Mouse (Mus musculus) left cerebral cortex, adult 6 months (tissue): Measurements from ENCODE around the gene Wdr83os. TPM values are rescaled to one million over a fixed set of nuclear protein-coding genes. Genes with fewer than 3 reads are reported as not detected.

Experiments
- long read RNA-seq, 2 experiments: library from polyadenylated mRNA; unstranded; transcript quantifications; one replicate each; pipeline ENCODE4 v2.0.0; 2019 to 2020
- polyA plus RNA-seq: library from polyadenylated mRNA; unstranded; fragments of <200 nt; fragmentation: Nextera tagmentation; gene quantifications from 2 replicates; pipeline ENCODE4 v1.2.3, GENCODE M21; 2021

Gene Wdr83os
- polyA plus RNA-seq, result 114 and 122 TPM in 2 replicates
- long read RNA-seq, experiment 1, transcript Wdr83os-203 (3 exons, 798 nt), result minor isoform, 5 of 21 reads
- long read RNA-seq, experiment 1, transcript Wdr83os-201 (4 exons, 922 nt), result major isoform, 11 of 21 reads
- long read RNA-seq, experiment 1, partial matches to known transcripts, result 1 of 21 reads
- long read RNA-seq, experiment 1, other reads (novel, unspliced or antisense), result 4 of 21 reads
- long read RNA-seq, experiment 2, transcript Wdr83os-203 (3 exons, 798 nt), result minor isoform, 37 of 122 reads
- long read RNA-seq, experiment 2, transcript Wdr83os-201 (4 exons, 922 nt), result major isoform, 74 of 122 reads
- long read RNA-seq, experiment 2, partial matches to known transcripts, result 7 of 122 reads
- long read RNA-seq, experiment 2, other reads (novel, unspliced or antisense), result 3 of 122 reads

GRCm38 (mm10) chr8:85080532-85081215 lies at the start of gene Wdr83os:
Wdr83os (plus strand) TSS chr8:85080740.

GRCm38 (mm10) chr8:85036718-85037365 lies 43.7 kb upstream of the Wdr83os start, which contains the start of gene Tnpo2:
Tnpo2 (plus strand) TSS chr8:85036915.

GRCm38 (mm10) chr8:85059879-85060616 lies 20.5 kb upstream of the Wdr83os start, which contains the start of gene Fbxw9:
Fbxw9 (plus strand) TSS chr8:85060055.

GRCm38 (mm10) chr8:85067982-85068381 lies 12.6 kb upstream of the Wdr83os start, which contains the start of gene Gm5741:
Gm5741 (minus strand) TSS chr8:85067982.

GRCm38 (mm10) chr8:85071514-85072281 lies 8.8 kb upstream of the Wdr83os start, which contains the start of gene Dhps:
Dhps (plus strand) TSS chr8:85071757.

GRCm38 (mm10) chr8:85081216-85081555 lies 646 bp downstream of the Wdr83os start, which contains the start of gene Wdr83:
Wdr83 (minus strand) TSS chr8:85081306.

GRCm38 (mm10) chr8:85083108-85083813 lies 2.7 kb downstream of the Wdr83os start, which contains the start of gene Man2b1:
Man2b1 (plus strand) TSS chr8:85083270.

GRCm38 (mm10) chr8:85122995-85123394 lies 42.5 kb downstream of the Wdr83os start, which contains the start of gene Zfp791:
Zfp791 (minus strand) TSS chr8:85123095.

Other genes starting within 250 kb of the Wdr83os start
- 46.3 and 55.1 TPM in 2 replicates for gene Gadd45gip1, start 249.2 kb upstream of the Wdr83os start, polyA plus RNA-seq
- 149 and 190 TPM in 2 replicates for gene Rad23a, start 240.1 kb upstream of the Wdr83os start, polyA plus RNA-seq
- 138 and 151 TPM in 2 replicates for gene Calr, start 233.8 kb upstream of the Wdr83os start, polyA plus RNA-seq
- gene Farsa, start 223.8 kb upstream of the Wdr83os start, polyA plus RNA-seq, result 20.6 and 22.2 TPM in 2 replicates
- gene Syce2, start 208.6 kb upstream of the Wdr83os start, polyA plus RNA-seq, result 7.5 and 8.4 TPM in 2 replicates
- 19.7 and 26.0 TPM in 2 replicates for gene Gcdh, start 186.8 kb upstream of the Wdr83os start, polyA plus RNA-seq
- gene Klf1, start 178.8 kb upstream of the Wdr83os start, polyA plus RNA-seq, result 0.12 and 0.31 TPM in 2 replicates
- gene Dnase2a, start 172.2 kb upstream of the Wdr83os start, polyA plus RNA-seq, result 4.7 and 4.8 TPM in 2 replicates
- 9.3 and 21.9 TPM in 2 replicates for gene Mast1, start 143.4 kb upstream of the Wdr83os start, polyA plus RNA-seq
- gene Rtbdn, start 133.7 kb upstream of the Wdr83os start, polyA plus RNA-seq, result 0.22 and 0.26 TPM in 2 replicates
- gene Gm49661, start 111.3 kb upstream of the Wdr83os start, polyA plus RNA-seq, result not detected in 2 replicates
- gene Prdx2, start 111.2 kb upstream of the Wdr83os start, polyA plus RNA-seq, result 606 and 755 TPM in 2 replicates
- gene Rnaseh2a, start 111.0 kb upstream of the Wdr83os start, polyA plus RNA-seq, result 49.5 and 54.5 TPM in 2 replicates
- gene Junb, start 102.0 kb upstream of the Wdr83os start, polyA plus RNA-seq, result 127 and 330 TPM in 2 replicates
- gene Hook2, start 90.1 kb upstream of the Wdr83os start, polyA plus RNA-seq, result 4.2 and 6.7 TPM in 2 replicates
- not detected in 2 replicates for gene Best2, start 66.2 kb upstream of the Wdr83os start, polyA plus RNA-seq
- gene Asna1, start 55.5 kb upstream of the Wdr83os start, polyA plus RNA-seq, result 30.3 and 93.5 TPM in 2 replicates
- gene Trir, start 53.9 kb upstream of the Wdr83os start, polyA plus RNA-seq, result 31.7 and 158 TPM in 2 replicates
- 25.2 and 34.4 TPM in 2 replicates for gene Tnpo2, start 43.8 kb upstream of the Wdr83os start, polyA plus RNA-seq
- 12.5 and 21.0 TPM in 2 replicates for gene Fbxw9, start 20.7 kb upstream of the Wdr83os start, polyA plus RNA-seq
- gene Gm5741, start 12.8 kb upstream of the Wdr83os start, polyA plus RNA-seq, result not detected in 2 replicates
- 72.9 and 74.5 TPM in 2 replicates for gene Dhps, start 9.0 kb upstream of the Wdr83os start, polyA plus RNA-seq
- gene Wdr83, start 566 bp downstream of the Wdr83os start, polyA plus RNA-seq, result 30.0 and 38.6 TPM in 2 replicates
- gene Man2b1, start 2.5 kb downstream of the Wdr83os start, polyA plus RNA-seq, result 13.9 and 19.1 TPM in 2 replicates
- gene Zfp791, start 42.4 kb downstream of the Wdr83os start, polyA plus RNA-seq, result 1.3 and 1.7 TPM in 2 replicates
- gene Cks1brt, start 71.2 kb downstream of the Wdr83os start, polyA plus RNA-seq, result not detected in 2 replicates
- gene Olfr371, start 145.2 kb downstream of the Wdr83os start, polyA plus RNA-seq, result not detected in 2 replicates
- gene Orc6, start 218.9 kb downstream of the Wdr83os start, polyA plus RNA-seq, result 44.4 and 46.6 TPM in 2 replicates
- 68.8 and 96.4 TPM in 2 replicates for gene Vps35, start 219.1 kb downstream of the Wdr83os start, polyA plus RNA-seq